Mouse (Mus musculus) heart, adult 2 months (tissue): Measurements from ENCODE around the gene Usp30. TPM values are rescaled to one million over a fixed set of nuclear protein-coding genes. Genes with fewer than 3 reads are reported as not detected.

Source experiments
- DNase-seq, 2 experiments: peaks; one replicate each; pipeline ENCODE4 v3.0.0; 2021
- H3K27ac ChIP-seq: fragments of 200-600 bp; 2 replicates; pipeline ENCODE4 v1.8.1; 2022
- H3K27me3 ChIP-seq: fragments of 200-500 bp; 2 replicates; pipeline ENCODE4 v1.6.1; 2012; ENCODE audit warnings: mild to moderate bottlenecking, low read length, inconsistent platforms, mixed read lengths; ENCODE audit not compliant: control insufficient read depth, insufficient read depth
- H3K36me3 ChIP-seq: fragments of 200-500 bp; 2 replicates; pipeline ENCODE4 v1.6.1; 2012; ENCODE audit warnings: low read length, inconsistent platforms; ENCODE audit not compliant: control insufficient read depth, insufficient read depth
- H3K4me1 ChIP-seq: fragments of 200-500 bp; 2 replicates; pipeline ENCODE4 v1.6.1; 2011; ENCODE audit warnings: low read length; ENCODE audit not compliant: control insufficient read depth, insufficient read depth
- H3K4me3 ChIP-seq: fragments of 200-600 bp; 2 replicates; pipeline ENCODE4 v1.8.1; 2022
- H3K79me2 ChIP-seq: fragments of 200-500 bp; replicated peaks from 2 replicates; pipeline ENCODE4 v1.6.1; 2012; ENCODE audit warnings: mild to moderate bottlenecking, inconsistent platforms, low read length, moderate library complexity, mixed read lengths; ENCODE audit not compliant: control insufficient read depth, insufficient read depth
- H3K9ac ChIP-seq: fragments of 200-500 bp; 2 replicates; pipeline ENCODE4 v1.6.1; 2012; ENCODE audit warnings: low read depth, mild to moderate bottlenecking, control low read depth, inconsistent platforms, low read length, mixed read lengths
- CTCF ChIP-seq: fragments of 200-600 bp; IDR thresholded peaks from 2 replicates; pipeline ENCODE4 v1.8.1; 2022; ENCODE audit warnings: antibody characterized with exemption, mild to moderate bottlenecking, moderate library complexity
- EP300 ChIP-seq: fragments of 200-500 bp; IDR thresholded peaks from 2 replicates; pipeline ENCODE4 v1.6.1; 2011; ENCODE audit warnings: low read depth, low read length, control low read depth; ENCODE audit not compliant: insufficient read depth
- POLR2A ChIP-seq: fragments of 200-500 bp; IDR thresholded peaks from 2 replicates; pipeline ENCODE4 v1.6.1; 2011; ENCODE audit warnings: mild to moderate bottlenecking, low read depth, low read length, control low read depth; ENCODE audit not compliant: insufficient read depth
- WGBS: fragments of 180-500 bp; shearing (Covaris S2); methylation state at CpG from one replicate; pipeline ENCODE4 v1.1.7; 2018; 5-methylcytosine and 5-hydroxymethylcytosine counted together
- intact Hi-C: fragments of 180-260 bp; cut with DNase I; formaldehyde crosslinking; loops from one replicate; pipeline ENCODE4 v1.15.1; 2025
- polyA plus RNA-seq: library from polyadenylated mRNA; depleted of rRNA; stranded (reverse); fragments of >200 nt; gene quantifications from 2 replicates; pipeline ENCODE4 v1.2.3, GENCODE M21; 2012
- total RNA-seq, 2 experiments: library from RNA; stranded (reverse); gene quantifications; 2 replicates each; pipeline ENCODE4 v1.2.3; 2021

Usp30 gene
- total and polyA plus RNA-seq, 3 experiments: 10.1 to 11.2 (median 11.2) TPM

- Histone ChIP-seq H3K27ac (no peak overlapping the region), H3K79me2 (no peaks in the 10 kb centered on the region), H3K4me1 (no peaks in the 10 kb centered on the region), H3K27me3 (peaks cover 2% of the 10 kb centered on the region), H3K9ac (no peak overlapping the region), H3K4me3 (no peak overlapping the region), H3K36me3 (no peaks in the 10 kb centered on the region)
- DNase-seq: no peak
- 56% methylated on average over 4 of the region's 4 CpGs for WGBS
- intact Hi-C loops: loop anchor here (2.0 kb wide), 1 partner anchor 189 kb away; no protein-coding TSS in a partner anchor
- no peak for TF ChIP-seq POLR2A
- no peak for TF ChIP-seq CTCF
- TF ChIP-seq EP300: no peak
Observed at GRCm38 (mm10) chr5:114043800-114044199, 21.5 kb upstream of the Usp30 start.

DNA sequence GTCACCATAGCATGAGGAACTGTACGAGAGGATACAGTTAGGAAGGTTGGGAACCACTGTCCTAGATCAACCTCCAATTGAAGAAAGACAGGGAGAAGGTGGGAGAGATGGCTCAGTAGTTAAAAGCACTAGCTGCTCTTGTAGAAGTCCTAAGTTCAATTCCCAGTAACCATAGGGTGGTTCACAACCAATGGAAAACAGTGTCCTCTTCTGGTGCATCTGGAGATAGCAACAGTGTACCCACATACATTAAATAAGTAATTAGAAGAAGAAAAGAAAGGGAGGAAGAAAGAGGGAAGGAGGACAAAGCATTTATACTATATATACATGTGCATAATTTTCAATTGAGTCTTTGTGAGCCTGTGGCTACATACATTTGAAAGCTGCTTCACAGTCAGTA, 20.1 kb upstream of the Usp30 start:
- Histone ChIP-seq H3K9ac (no peak overlapping the region), H3K79me2 (no peaks in the 10 kb centered on the region), H3K27me3 (peaks cover 2% of the 10 kb centered on the region), H3K4me1 (no peaks in the 10 kb centered on the region), H3K36me3 (no peaks in the 10 kb centered on the region), H3K4me3 (no peak overlapping the region), H3K27ac (no peak overlapping the region)
- no peak for DNase-seq
- TF ChIP-seq EP300 (no peak), POLR2A (no peak), CTCF (peak; percentile 75)
- 80% methylated on average over 1 of the region's 1 CpGs for WGBS
- intact Hi-C loops: loop anchor here (1.0 to 2.0 kb wide), 2 partner anchors 89 to 190 kb away; no protein-coding TSS in a partner anchor

GRCm38 (mm10) chr5:114046151-114046550, 19.1 kb upstream of the Usp30 start:
- TF ChIP-seq POLR2A: no peak
- no peaks in the 10 kb centered on the region for H3K79me2 ChIP-seq
- intact Hi-C loops: no loop called here
- no peak overlapping the region for H3K4me3 ChIP-seq
- H3K9ac ChIP-seq: no peak overlapping the region
- no peaks in the 10 kb centered on the region for H3K36me3 ChIP-seq
- WGBS: 51% methylated on average over 3 of the region's 3 CpGs
- no peaks in the 10 kb centered on the region for H3K4me1 ChIP-seq
- no peak for DNase-seq
- peaks cover 2% of the 10 kb centered on the region for H3K27me3 ChIP-seq
- H3K27ac ChIP-seq: no peak overlapping the region

GRCm38 (mm10) chr5:114046604-114047003, 18.7 kb upstream of the Usp30 start:
- no peak overlapping the region for H3K27ac ChIP-seq
- H3K27me3 ChIP-seq: peaks cover 2% of the 10 kb centered on the region
- no peaks in the 10 kb centered on the region for H3K36me3 ChIP-seq
- TF ChIP-seq CTCF: no peak
- intact Hi-C loops: no loop called here
- DNase-seq: no peak
- H3K9ac ChIP-seq: no peak overlapping the region
- no peak overlapping the region for H3K4me3 ChIP-seq
- no peaks in the 10 kb centered on the region for H3K4me1 ChIP-seq
- H3K79me2 ChIP-seq: no peaks in the 10 kb centered on the region
- WGBS: 41% methylated on average over 3 of the region's 3 CpGs

DNA sequence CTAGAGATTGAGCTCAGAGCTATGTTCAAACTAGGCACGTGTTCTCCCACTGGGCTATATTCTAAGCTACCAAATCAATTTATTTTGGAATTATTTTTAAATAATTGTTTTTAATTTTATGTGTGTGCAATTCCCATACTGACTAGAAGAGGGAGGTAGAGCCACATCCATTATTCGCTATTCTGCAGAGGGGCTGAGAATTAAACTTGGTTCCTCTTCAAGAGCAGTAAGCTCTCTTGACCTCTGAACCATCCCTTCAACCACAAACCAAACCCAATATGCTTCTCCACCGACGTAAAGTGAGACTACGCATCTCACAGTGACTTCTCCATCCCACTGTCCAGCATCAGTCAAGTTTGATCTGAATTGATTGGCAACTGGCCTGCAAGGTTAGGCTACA, 18.1 kb upstream of the Usp30 start:
- no peak for TF ChIP-seq POLR2A
- TF ChIP-seq EP300: no peak
- peak; percentile 67 for TF ChIP-seq CTCF
- H3K79me2 ChIP-seq: no peaks in the 10 kb centered on the region
- H3K36me3 ChIP-seq: no peaks in the 10 kb centered on the region
- no peak overlapping the region for H3K9ac ChIP-seq
- DNase-seq: no peak
- peaks cover 2% of the 10 kb centered on the region for H3K27me3 ChIP-seq
- H3K4me1 ChIP-seq: peaks cover 2% of the 10 kb centered on the region
- no peak overlapping the region for H3K4me3 ChIP-seq
- intact Hi-C loops: no loop called here
- H3K27ac ChIP-seq: no peak overlapping the region
- WGBS: 82% methylated on average over 5 of the region's 5 CpGs

GRCm38 (mm10) chr5:114048731-114049308, 16.4 kb upstream of the Usp30 start:
- Histone ChIP-seq H3K27me3 (no peaks in the 10 kb centered on the region), H3K36me3 (no peaks in the 10 kb centered on the region), H3K79me2 (no peaks in the 10 kb centered on the region), H3K9ac (no peak overlapping the region), H3K27ac (no peak overlapping the region), H3K4me1 (peaks cover 5% of the 10 kb centered on the region), H3K4me3 (no peak overlapping the region)
- DNase-seq: no peak
- 54% methylated on average over 12 of the region's 12 CpGs for WGBS
- intact Hi-C loops: no loop called here
- no peak for TF ChIP-seq EP300
- no peak for TF ChIP-seq POLR2A
- TF ChIP-seq CTCF: no peak
